Comparison of ENCODE assay signal across 1 mouse cellular context in the genomic region with DNA sequence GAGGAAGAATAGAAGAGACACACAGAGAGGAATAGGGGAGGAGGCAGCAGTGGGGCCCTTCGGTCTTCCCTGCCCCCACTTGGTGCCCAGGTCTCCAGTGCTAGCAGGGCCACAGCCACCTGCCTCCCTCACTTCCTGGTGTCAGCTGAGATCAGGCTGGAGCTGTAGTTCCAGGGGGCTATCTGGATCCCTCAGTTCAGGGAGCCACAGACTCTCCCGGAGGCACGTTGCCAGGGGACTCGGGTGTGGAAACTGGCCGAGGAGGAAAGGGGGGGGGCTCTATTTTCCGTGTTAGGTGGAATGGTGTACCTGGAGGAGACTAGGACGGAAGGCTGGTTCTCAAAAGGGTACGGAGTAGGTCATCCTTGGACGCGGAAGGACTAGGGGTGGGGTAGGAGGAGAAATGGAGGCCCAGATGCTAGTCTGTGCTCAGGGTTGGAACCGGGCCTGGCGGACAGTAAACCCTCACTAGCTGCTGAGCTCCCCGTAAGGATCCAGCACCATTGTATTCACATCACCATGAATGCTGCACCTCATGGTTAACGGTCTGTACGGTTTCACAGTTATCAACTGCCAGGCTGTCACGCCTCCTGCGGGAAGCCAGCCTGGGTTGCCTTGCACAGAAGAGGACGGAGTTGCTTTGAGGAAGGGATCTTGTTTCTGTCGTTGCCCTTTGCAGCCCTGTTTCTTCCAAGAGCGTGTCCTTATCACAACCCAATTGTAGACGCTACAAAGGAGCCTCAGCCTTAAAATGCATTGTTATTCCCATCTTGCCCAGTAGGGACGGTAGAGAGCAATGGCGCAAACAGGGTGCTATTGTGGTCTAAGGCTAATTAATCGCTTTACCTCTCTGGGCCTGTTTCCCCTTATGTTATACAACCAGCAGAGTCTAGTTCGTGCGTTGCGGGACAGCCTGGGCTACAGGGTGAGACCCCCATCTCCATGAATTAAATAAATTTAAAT.
TF ChIP-seq lines count a peak whose summit lies in the region.

No protein-coding gene starts in this region.

TF ChIP-seq in ES-E14, 5 proteins besides CTCF, POLR2A, EP300 and RAD21:
- TF ChIP-seq HCFC1 (IDR thresholded peaks at IDR 0.05; ENCODE audit: borderline replicate concordance, insufficient read depth, low read length) (0 out of 2 replicates have a peak, but pooled peaks have one; percentile 41), ZNF384 (IDR thresholded peaks at IDR 0.05; ENCODE audit: low read depth, low read length) (no peak)
